Mouse (Mus musculus) brain, embryonic 14.5 days (tissue): ENCODE data around the gene Atxn7.

ENCODE experiments used
- CTCF ChIP-seq: fragments of 200-500 bp; IDR thresholded peaks from 2 replicates; pipeline ENCODE4 v1.5.1; 2012; ENCODE audit warnings: inconsistent platforms, mild to moderate bottlenecking, moderate library complexity, borderline replicate concordance; ENCODE audit not compliant: insufficient read depth, insufficient read length; ENCODE audit errors: extremely low read depth
- POLR2A ChIP-seq: fragments of 200-500 bp; IDR thresholded peaks from 2 replicates; pipeline ENCODE4 v1.6.1; 2012; ENCODE audit warnings: mild to moderate bottlenecking, inconsistent platforms, borderline replicate concordance; ENCODE audit not compliant: poor library complexity, insufficient read depth, insufficient read length, severe bottlenecking; ENCODE audit errors: extremely low read depth

GRCm38 (mm10) chr14:14032842-14033241, 71.6 kb downstream of the Atxn7 start:
- no peak for TF ChIP-seq CTCF
- TF ChIP-seq POLR2A, result no peak
